Mouse (Mus musculus): ENCODE measurements around the gene Slc2a8.

- no peak for TF ChIP-seq POLR2A (IDR thresholded peaks at IDR 0.05; ENCODE audit: borderline replicate concordance, low read depth, low read length)
- no peak for TF ChIP-seq CTCF (IDR thresholded peaks at IDR 0.05; ENCODE audit: low read depth, low read length)
These were observed 16.2 kb downstream of the Slc2a8 start for GRCm38 (mm10) chr2:32965511-32966183.

Measured in bone marrow macrophage, adult 2 months (primary cell).